Comparison of ENCODE assay signal across 15 mouse cellular contexts in genomic region chr3:32414381-32414780, GRCm38 (mm10). TPM values are rescaled to one million over a fixed set of nuclear protein-coding genes. Genes with fewer than 3 reads are reported as not detected.
DNase-seq lines count a peak whose midpoint lies in the region; ATAC-seq and TF ChIP-seq lines count a peak whose summit lies in the region.
"Had no signal": no experiment of that assay in that cellular context is flagged by ENCODE, and none has a peak within 500 bp of the region (broad histone marks: within the 10 kb centered on the region; RNA-seq: fewer than 3 reads in every experiment).

No protein-coding gene starts in this region.

- peak overlapping the region; percentile 34 for H3K4me3 ChIP-seq in gastrocnemius, adult 2 months
- H3K4me3 ChIP-seq in kidney, adult 2 months (ENCODE audit: insufficient read depth, low read depth, low read length) = no peak overlapping the region
- no peak overlapping the region for H3K4me3 ChIP-seq in midbrain, postnatal 0 days (ENCODE audit: low read depth, low read length)
- no peak overlapping the region for H3K4me3 ChIP-seq in midbrain, embryonic 11.5 days (ENCODE audit: low read depth, low read length)
- H3K4me3 ChIP-seq: embryonic facial prominence, embryonic 13.5 days; heart, embryonic 15.5 days; left cerebral cortex, adult 2 months; limb, embryonic 13.5 days; midbrain, embryonic 12.5 days had no signal

- no peak for ATAC-seq in midbrain, postnatal 0 days (ENCODE audit: low FRiP score)
- ATAC-seq in midbrain, embryonic 11.5 days (ENCODE audit: low FRiP score) = no peak
- ATAC-seq: liver, postnatal 0 days had no signal

- no peak for TF ChIP-seq CTCF in gastrocnemius, adult 2 months (IDR thresholded peaks at IDR 0.05)
- no peak for TF ChIP-seq CTCF in kidney, adult 2 months (conservative IDR thresholded peaks at IDR 0.05; ENCODE audit: insufficient read depth, insufficient read length, low read depth, low read length)
- TF ChIP-seq CTCF in midbrain, postnatal 0 days (IDR thresholded peaks at IDR 0.05) = no peak

- H3K9ac ChIP-seq in midbrain, postnatal 0 days (replicated peaks; ENCODE audit: low read length, poor library complexity, severe bottlenecking) = no peak overlapping the region
- no peak overlapping the region for H3K9ac ChIP-seq in midbrain, embryonic 11.5 days (ENCODE audit: low read length)
- H3K9ac ChIP-seq: embryonic facial prominence, embryonic 13.5 days; heart, embryonic 15.5 days; limb, embryonic 13.5 days; liver, postnatal 0 days; midbrain, embryonic 12.5 days had no signal

- H3K4me2 ChIP-seq in midbrain, postnatal 0 days (ENCODE audit: low read depth, low read length, poor library complexity, severe bottlenecking) = no peak overlapping the region
- no peak overlapping the region for H3K4me2 ChIP-seq in midbrain, embryonic 11.5 days
- H3K4me2 ChIP-seq: embryonic facial prominence, embryonic 13.5 days; heart, embryonic 15.5 days; limb, embryonic 13.5 days; midbrain, embryonic 12.5 days had no signal

- peak overlapping the region; percentile 70 for H3K27ac ChIP-seq in gastrocnemius, adult 2 months
- no peak overlapping the region for H3K27ac ChIP-seq in kidney, adult 2 months (ENCODE audit: insufficient read depth, low read depth, low read length)
- no peak overlapping the region for H3K27ac ChIP-seq in midbrain, postnatal 0 days (ENCODE audit: low read depth, low read length)
- no peak overlapping the region for H3K27ac ChIP-seq in midbrain, embryonic 11.5 days (ENCODE audit: low read depth, low read length)
- H3K27ac ChIP-seq: embryonic facial prominence, embryonic 13.5 days; heart, embryonic 15.5 days; left cerebral cortex, adult 2 months; limb, embryonic 13.5 days; midbrain, embryonic 12.5 days had no signal

- H3K9me3 ChIP-seq in midbrain, postnatal 0 days (ENCODE audit: low read length) = no peaks in the 10 kb centered on the region
- H3K9me3 ChIP-seq in midbrain, embryonic 11.5 days (ENCODE audit: control insufficient read depth, low read length) = no peaks in the 10 kb centered on the region
- H3K9me3 ChIP-seq: embryonic facial prominence, embryonic 13.5 days; heart, embryonic 15.5 days; limb, embryonic 13.5 days; midbrain, embryonic 12.5 days had no signal

- DNase-seq in gastrocnemius, adult 2 months = peak; percentile 28
- DNase-seq in gastrocnemius, adult 18-20 months (ENCODE audit: low spot score) = no peak
- DNase-seq in kidney, adult 2 months = peak; percentile 46
- no peak for DNase-seq in kidney, postnatal 4 days
- DNase-seq in midbrain, postnatal 0 days (ENCODE audit: low spot score) = peak; percentile 15
- no peak for DNase-seq in midbrain, embryonic 11.5 days (ENCODE audit: low spot score, missing footprints)
- no peak for DNase-seq in right cerebral cortex, adult 18-20 months
- DNase-seq: cerebellum, adult 11-12 months; gastrocnemius, postnatal 36 days; liver, postnatal 0 days had no signal

- H3K4me1 ChIP-seq in kidney, adult 2 months (ENCODE audit: control insufficient read depth, insufficient read depth, low read length) = peaks cover 25% of the 10 kb centered on the region
- H3K4me1 ChIP-seq in midbrain, postnatal 0 days (ENCODE audit: insufficient read depth, low read length) = no peaks in the 10 kb centered on the region
- no peaks in the 10 kb centered on the region; the same call in 1 of the 2 replicates for H3K4me1 ChIP-seq in midbrain, embryonic 11.5 days (ENCODE audit: control insufficient read depth, insufficient read depth, low read length)

- no peaks in the 10 kb centered on the region for H3K36me3 ChIP-seq in kidney, adult 2 months (ENCODE audit: control insufficient read depth, insufficient read depth, low read length)
- H3K36me3 ChIP-seq in midbrain, postnatal 0 days (ENCODE audit: insufficient read depth, low read length) = no peaks in the 10 kb centered on the region
- H3K36me3 ChIP-seq in midbrain, embryonic 11.5 days (ENCODE audit: control insufficient read depth, insufficient read depth, low read length) = no peaks in the 10 kb centered on the region
- H3K36me3 ChIP-seq: embryonic facial prominence, embryonic 13.5 days; heart, embryonic 15.5 days; limb, embryonic 13.5 days; midbrain, embryonic 12.5 days had no signal

- 15% methylated on average over 4 of the region's 4 CpGs for WGBS in kidney, adult 2 months
- 33% methylated on average over 4 of the region's 4 CpGs for WGBS in midbrain, postnatal 0 days
- 77% methylated on average over 4 of the region's 4 CpGs for WGBS in midbrain, embryonic 11.5 days

- H3K27me3 ChIP-seq in kidney, adult 2 months (replicated peaks; ENCODE audit: control insufficient read depth, insufficient read depth, low read length) = no peaks in the 10 kb centered on the region
- no peaks in the 10 kb centered on the region for H3K27me3 ChIP-seq in midbrain, postnatal 0 days (ENCODE audit: insufficient read depth, low read length)
- no peaks in the 10 kb centered on the region for H3K27me3 ChIP-seq in midbrain, embryonic 11.5 days (ENCODE audit: control insufficient read depth, insufficient read depth, low read length)
- H3K27me3 ChIP-seq: embryonic facial prominence, embryonic 13.5 days; heart, embryonic 15.5 days; limb, embryonic 13.5 days; midbrain, embryonic 12.5 days had no signal

- no peak for TF ChIP-seq POLR2A in kidney, adult 2 months (IDR thresholded peaks at IDR 0.05; ENCODE audit: low read depth, low read length)

- intact Hi-C loops in gastrocnemius, adult 2 months (cut with DNase I) = no loop called here

RNA-seq across cellular contexts. Expression of gene Pik3ca, which starts 16.9 kb away (rescaled TPM):
- total RNA-seq in gastrocnemius, adult 2 months (2021) = 10 to 100 TPM; 40.1 to 63.3 TPM
- 10 to 100 TPM; 45.9 to 48.8 TPM for total RNA-seq in gastrocnemius, adult 18-20 months (2021)
- polyA plus RNA-seq in kidney, adult 2 months (2012; rRNA removed) = 7.9 and 10.2 TPM in 2 replicates
- total RNA-seq in midbrain, postnatal 0 days (2014; rRNA removed) = 43.3 and 51.8 TPM in 2 replicates
- polyA plus RNA-seq in midbrain, postnatal 0 days (2015; fragmentation: Nextera tagmentation; extraction: Ambion mirVana) = 8.6 and 10.2 TPM in 2 replicates
- 12.7 and 14.0 TPM in 2 replicates for polyA plus RNA-seq in midbrain, embryonic 11.5 days (2014; fragmentation: Nextera tagmentation; extraction: Ambion mirVana)

RNA-seq across cellular contexts. Expression of gene Zmat3, which starts 48.6 kb away (rescaled TPM):
- total RNA-seq in gastrocnemius, adult 2 months (2021) = 1 to 10 TPM; 6.3 to 9.3 TPM
- 1 to 10 TPM; 7.4 to 7.8 TPM for total RNA-seq in gastrocnemius, adult 18-20 months (2021)
- polyA plus RNA-seq in kidney, adult 2 months (2012; rRNA removed) = 9.5 and 9.9 TPM in 2 replicates
- total RNA-seq in midbrain, postnatal 0 days (2014; rRNA removed) = 13.7 and 21.2 TPM in 2 replicates
- 5.2 and 5.5 TPM in 2 replicates for polyA plus RNA-seq in midbrain, postnatal 0 days (2015; fragmentation: Nextera tagmentation; extraction: Ambion mirVana)
- 10.7 and 12.1 TPM in 2 replicates for polyA plus RNA-seq in midbrain, embryonic 11.5 days (2014; fragmentation: Nextera tagmentation; extraction: Ambion mirVana)

Comparison
In these comparisons a context has a peak if more than half of its experiments do, and no peak if none do; other contexts are left out.
1. DNase-seq: peak in gastrocnemius, adult 2 months (single experiment), kidney, adult 2 months (single experiment) and midbrain, postnatal 0 days (single experiment); none in gastrocnemius, adult 18-20 months (single experiment), kidney, postnatal 4 days (0 of 2), midbrain, embryonic 11.5 days (single experiment) and right cerebral cortex, adult 18-20 months (single experiment).